Comparison of ENCODE assay signal across 20 mouse cellular contexts in genomic region chr14:74201710-74202109, GRCm38 (mm10).
"Had no signal": no experiment of that assay in that cellular context is flagged by ENCODE, and none has a peak within 500 bp of the region (broad histone marks: within the 10 kb centered on the region; RNA-seq: fewer than 3 reads in every experiment).

No protein-coding gene starts in this region.

- ATAC-seq: intestine, postnatal 0 days; liver, postnatal 0 days; lung, postnatal 0 days; midbrain, embryonic 15.5 days had no signal

- H3K4me1 ChIP-seq: limb, embryonic 12.5 days; limb, embryonic 15.5 days; midbrain, embryonic 12.5 days; midbrain, embryonic 15.5 days; neural tube, embryonic 12.5 days; neural tube, embryonic 15.5 days had no signal

- H3K36me3 ChIP-seq: limb, embryonic 12.5 days; limb, embryonic 15.5 days; midbrain, embryonic 12.5 days; midbrain, embryonic 15.5 days; neural tube, embryonic 12.5 days; neural tube, embryonic 15.5 days had no signal

- H3K27ac ChIP-seq: kidney, postnatal 0 days; layer of hippocampus, adult 2 months; limb, embryonic 12.5 days; limb, embryonic 15.5 days; liver, embryonic 14.5 days; macrophage; midbrain, embryonic 12.5 days; midbrain, embryonic 15.5 days; neural tube, embryonic 12.5 days; neural tube, embryonic 15.5 days had no signal

- H3K27me3 ChIP-seq: limb, embryonic 12.5 days; limb, embryonic 15.5 days; midbrain, embryonic 12.5 days; midbrain, embryonic 15.5 days; neural tube, embryonic 12.5 days; neural tube, embryonic 15.5 days had no signal

- H3K9me3 ChIP-seq: limb, embryonic 12.5 days; limb, embryonic 15.5 days; midbrain, embryonic 12.5 days; midbrain, embryonic 15.5 days; neural tube, embryonic 12.5 days; neural tube, embryonic 15.5 days had no signal

- H3K4me3 ChIP-seq: layer of hippocampus, adult 2 months; limb, embryonic 12.5 days; limb, embryonic 15.5 days; midbrain, embryonic 12.5 days; midbrain, embryonic 15.5 days; neural tube, embryonic 12.5 days; neural tube, embryonic 15.5 days had no signal

- DNase-seq: kidney, adult 2 months; kidney, postnatal 25 days; layer of hippocampus, adult 9-11 months; liver, postnatal 0 days; lung, embryonic 14.5 days; thymus, adult 2 months; thymus, postnatal 14 days; thymus, postnatal 4 days had no signal
